Mouse (Mus musculus) hindbrain, embryonic 10.5 days (tissue): ENCODE results near the gene Lrrk2. TPM values are rescaled to one million over a fixed set of nuclear protein-coding genes. Genes with fewer than 3 reads are reported as not detected.

Experiments
- DNase-seq: peaks from one replicate; pipeline ENCODE4 v3.0.0-alpha.2; 2017; ENCODE audit warnings: low spot score
- H3K27ac ChIP-seq: fragments of 300-500 bp; sonication (generic); 2 replicates; pipeline ENCODE4 v1.5.1; 2016; ENCODE audit warnings: mild to moderate bottlenecking, moderate library complexity
- H3K27me3 ChIP-seq: fragments of 300-500 bp; sonication (generic); 2 replicates; pipeline ENCODE4 v1.6.1; 2016; ENCODE audit warnings: mild to moderate bottlenecking; ENCODE audit not compliant: poor library complexity, insufficient read depth, severe bottlenecking
- H3K36me3 ChIP-seq: fragments of 300-500 bp; sonication (generic); 2 replicates; pipeline ENCODE4 v1.6.1; 2016; ENCODE audit warnings: mild to moderate bottlenecking, moderate library complexity
- H3K4me1 ChIP-seq: fragments of 300-500 bp; sonication (generic); replicated peaks from 2 replicates; pipeline ENCODE4 v1.6.1; 2016; ENCODE audit warnings: mild to moderate bottlenecking
- H3K4me3 ChIP-seq: fragments of 300-500 bp; sonication (generic); 2 replicates; pipeline ENCODE4 v1.5.1; 2016; ENCODE audit warnings: mild to moderate bottlenecking, moderate library complexity
- H3K9me3 ChIP-seq: fragments of 300-500 bp; sonication (generic); 2 replicates; pipeline ENCODE4 v1.6.1; 2016; ENCODE audit warnings: mild to moderate bottlenecking, moderate library complexity
- WGBS: fragments of 180-500 bp; shearing (Covaris S2); methylation state at CpG from one replicate; pipeline ENCODE4 v1.1.7; 2016; 5-methylcytosine and 5-hydroxymethylcytosine counted together
- polyA plus RNA-seq: library from polyadenylated mRNA; unstranded; fragments of >200 nt; fragmentation: Nextera tagmentation; extraction: Ambion mirVana; gene quantifications from 2 replicates; pipeline ENCODE4 v1.2.1, GENCODE M21; 2016

Gene Lrrk2
- polyA plus RNA-seq, 1 experiment from 2014 or later, result 1.7 TPM

DNA sequence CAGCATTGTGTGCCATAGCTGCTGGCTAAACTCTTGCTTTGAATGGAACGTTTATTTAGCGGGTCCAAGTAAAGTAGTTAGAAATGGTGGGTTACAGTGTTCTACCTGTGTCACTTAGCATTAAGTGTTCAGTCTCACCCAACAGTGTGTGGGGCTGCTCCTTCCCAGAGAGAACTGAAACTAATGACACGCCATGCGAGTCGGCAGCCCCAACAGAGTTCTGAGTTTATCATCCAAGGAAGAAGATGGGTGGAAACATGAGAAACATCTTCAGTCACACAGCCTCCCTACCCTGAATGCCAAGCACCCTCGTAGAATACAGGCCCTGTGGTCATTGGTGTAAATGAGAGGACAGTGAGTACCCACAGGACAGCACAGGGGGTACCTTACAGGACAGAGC lies 14.7 kb upstream of the Lrrk2 start:
- no peaks in the 10 kb centered on the region for H3K27me3 ChIP-seq
- peaks cover 4% of the 10 kb centered on the region; the same call in 1 of the 2 replicates for H3K9me3 ChIP-seq
- no peaks in the 10 kb centered on the region for H3K4me1 ChIP-seq
- no peak for DNase-seq
- H3K36me3 ChIP-seq, result no peaks in the 10 kb centered on the region
- H3K4me3 ChIP-seq, result no peak overlapping the region
- H3K27ac ChIP-seq, result no peak overlapping the region
- WGBS, result 89% methylated on average over 6 of the region's 6 CpGs

DNA sequence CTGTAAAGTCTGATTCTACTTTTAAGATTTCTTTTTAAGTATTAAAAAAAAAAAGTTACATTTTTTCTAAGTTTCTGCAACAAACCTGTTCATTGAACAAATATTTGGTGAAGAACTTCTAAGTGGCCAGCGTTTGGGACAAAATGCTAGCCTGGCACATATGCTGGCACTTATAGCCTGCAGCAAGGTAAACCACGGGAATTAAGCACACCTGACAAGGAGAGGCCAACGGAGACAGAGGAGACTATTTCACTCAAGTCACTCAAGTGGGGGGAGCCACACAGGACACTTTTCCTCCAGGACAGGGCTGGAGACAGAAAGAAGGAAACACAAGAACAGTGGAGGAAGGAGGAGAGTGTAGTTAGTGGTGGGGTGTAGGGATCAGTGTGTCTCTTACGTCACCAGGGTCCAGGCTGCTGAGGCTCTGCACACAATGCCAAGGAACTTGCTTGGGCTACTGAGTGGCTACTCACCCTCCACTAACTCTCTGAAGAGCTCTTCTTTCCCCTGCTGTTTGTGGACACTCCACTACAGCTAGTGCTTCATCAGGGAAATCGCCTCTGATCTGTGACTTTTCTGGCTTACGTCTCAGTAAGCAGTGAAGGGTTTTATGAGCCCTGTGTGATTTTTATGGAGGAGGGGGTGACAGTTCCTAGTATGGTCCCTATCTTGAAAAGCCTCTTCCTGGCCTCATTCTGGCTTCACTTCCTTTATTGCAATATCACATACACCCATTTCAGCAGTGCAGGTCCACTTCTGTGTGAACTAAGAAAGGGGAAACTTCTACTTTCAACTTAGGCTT lies 12.5 kb upstream of the Lrrk2 start:
- H3K4me1 ChIP-seq, result no peaks in the 10 kb centered on the region
- 90% methylated on average over 6 of the region's 6 CpGs for WGBS
- DNase-seq, result no peak

DNA sequence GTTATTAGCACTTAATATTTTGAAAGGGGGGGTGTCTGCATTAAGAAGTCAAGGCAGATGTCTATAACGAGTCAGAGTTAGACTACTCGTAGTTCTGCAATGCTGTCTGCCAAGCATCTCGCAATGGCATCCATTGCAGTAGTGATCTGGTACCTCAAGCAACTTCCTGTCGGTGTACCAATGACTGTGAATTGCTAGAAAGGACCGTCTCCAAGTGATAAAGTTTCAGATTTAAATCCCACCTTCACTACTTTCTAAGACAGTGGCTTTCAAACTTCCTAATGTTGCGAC lies 12.0 kb upstream of the Lrrk2 start:
- H3K9me3 ChIP-seq, result no peaks in the 10 kb centered on the region
- 88% methylated on average over 6 of the region's 6 CpGs for WGBS
- no peak overlapping the region for H3K4me3 ChIP-seq
- no peaks in the 10 kb centered on the region for H3K27me3 ChIP-seq
- no peak overlapping the region for H3K27ac ChIP-seq
- H3K36me3 ChIP-seq, result no peaks in the 10 kb centered on the region
- no peaks in the 10 kb centered on the region for H3K4me1 ChIP-seq
- DNase-seq, result no peak

More for the DNA sequence above, 12.5 kb upstream of the Lrrk2 start:
- no peaks in the 10 kb centered on the region for H3K36me3 ChIP-seq
- no peaks in the 10 kb centered on the region for H3K27me3 ChIP-seq
- H3K27ac ChIP-seq, result no peak overlapping the region
- H3K9me3 ChIP-seq, result no peaks in the 10 kb centered on the region
- no peak overlapping the region for H3K4me3 ChIP-seq

DNA sequence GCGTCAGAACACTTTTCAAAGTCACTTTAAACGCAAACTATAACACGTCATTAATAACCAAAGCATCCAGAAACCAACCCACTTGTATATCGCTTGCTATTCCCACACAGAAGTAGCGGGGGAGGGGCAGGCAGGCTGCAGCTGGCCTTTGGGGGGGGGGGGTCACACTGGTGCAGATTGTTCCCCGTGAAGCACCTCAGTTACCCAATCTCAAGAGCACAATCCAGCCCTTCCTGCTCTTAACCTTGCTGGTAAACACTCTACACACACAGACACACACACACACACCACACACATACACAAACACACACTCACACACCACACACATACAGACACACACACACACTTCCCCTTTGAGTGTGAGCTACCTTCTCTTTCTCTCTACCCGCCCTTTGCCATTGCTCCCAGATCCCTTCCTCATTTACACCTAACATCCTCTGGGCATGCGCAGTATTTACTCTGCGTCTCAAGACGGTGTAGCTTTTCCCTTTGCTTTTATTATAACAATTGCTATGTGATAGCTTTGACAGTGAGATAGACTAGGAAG lies 8.3 kb upstream of the Lrrk2 start:
- no peak overlapping the region for H3K27ac ChIP-seq

DNA sequence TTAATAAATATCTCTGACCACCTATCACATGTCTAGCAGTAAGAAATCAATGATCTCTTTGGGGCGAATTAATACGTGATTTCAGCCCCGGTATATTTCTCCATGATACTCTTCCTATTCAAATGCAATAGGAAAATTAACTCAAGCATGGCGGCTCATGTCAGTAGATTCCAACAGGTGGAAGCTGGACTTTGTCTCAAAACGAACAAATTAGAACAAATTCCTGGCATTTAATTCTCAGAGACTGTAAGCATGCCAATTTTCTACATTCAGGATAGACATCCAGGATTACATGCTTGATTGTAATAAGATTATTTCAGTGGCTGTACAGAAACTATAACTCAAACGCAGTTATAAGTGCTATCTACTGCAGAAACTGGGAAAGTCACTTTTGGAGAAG lies 7.4 kb upstream of the Lrrk2 start:
- WGBS, result 92% methylated on average over 6 of the region's 6 CpGs
- Histone ChIP-seq H3K4me3 (no peak overlapping the region), H3K9me3 (no peaks in the 10 kb centered on the region), H3K4me1 (no peaks in the 10 kb centered on the region), H3K27me3 (no peaks in the 10 kb centered on the region), H3K27ac (no peak overlapping the region), H3K36me3 (no peaks in the 10 kb centered on the region)
- no peak for DNase-seq

More for the DNA sequence above, 8.3 kb upstream of the Lrrk2 start:
- Histone ChIP-seq H3K4me1 (no peaks in the 10 kb centered on the region), H3K27me3 (no peaks in the 10 kb centered on the region), H3K36me3 (no peaks in the 10 kb centered on the region), H3K4me3 (no peak overlapping the region), H3K9me3 (no peaks in the 10 kb centered on the region)
- 86% methylated on average over 10 of the region's 10 CpGs for WGBS
- no peak for DNase-seq

DNA sequence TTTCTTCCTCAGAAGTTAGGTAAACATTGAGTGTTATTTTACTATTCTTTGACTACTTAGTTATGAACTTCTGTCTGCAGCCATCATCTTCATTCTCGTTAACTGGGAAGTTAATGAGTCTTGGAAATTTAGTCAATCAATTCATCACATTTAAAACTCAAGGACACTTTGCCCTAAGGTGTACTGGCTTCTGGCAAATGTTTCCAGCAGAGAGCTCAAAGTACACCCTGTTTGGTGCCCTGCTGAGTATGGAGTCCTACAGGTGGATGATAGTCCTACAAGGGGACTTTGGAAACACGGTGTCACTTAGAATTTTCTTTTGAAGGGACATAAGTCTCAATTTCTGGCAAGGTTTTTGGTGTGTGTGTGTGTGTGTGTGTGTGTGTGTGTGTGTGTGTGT lies 1.8 kb upstream of the Lrrk2 start:
- Histone ChIP-seq H3K9me3 (no peaks in the 10 kb centered on the region), H3K27ac (no peak overlapping the region), H3K36me3 (no peaks in the 10 kb centered on the region), H3K4me3 (no peak overlapping the region), H3K4me1 (peaks cover 17% of the 10 kb centered on the region), H3K27me3 (peaks cover 14% of the 10 kb centered on the region; the same call in 1 of the 2 replicates)
- DNase-seq, result no peak
- 96% methylated on average over 2 of the region's 2 CpGs for WGBS

DNA sequence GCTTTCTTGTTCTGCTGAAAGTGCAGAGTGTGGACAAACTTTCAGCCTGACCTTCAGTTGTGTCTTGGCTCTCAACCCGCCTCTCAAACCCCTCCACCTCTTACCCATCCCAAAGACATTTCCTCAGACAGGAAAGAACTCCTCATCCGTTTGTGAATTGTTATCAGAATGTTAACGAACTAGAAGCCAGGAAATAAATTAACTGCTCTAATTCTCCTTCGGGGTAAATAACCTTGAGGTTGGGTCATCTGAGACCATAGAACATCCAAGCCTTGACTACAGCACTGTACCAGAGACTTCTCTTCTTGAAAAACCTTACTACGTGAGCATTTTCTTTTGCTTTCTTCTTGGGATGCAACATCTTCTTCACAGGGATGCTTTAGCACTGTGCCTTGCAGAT lies 988 bp upstream of the Lrrk2 start:
- H3K9me3 ChIP-seq, result no peaks in the 10 kb centered on the region
- peaks cover 14% of the 10 kb centered on the region; the same call in 1 of the 2 replicates for H3K27me3 ChIP-seq
- DNase-seq, result no peak
- H3K4me1 ChIP-seq, result peaks cover 17% of the 10 kb centered on the region
- WGBS, result 81% methylated on average over 5 of the region's 5 CpGs
- H3K36me3 ChIP-seq, result no peaks in the 10 kb centered on the region
- H3K4me3 ChIP-seq, result no peak overlapping the region
- H3K27ac ChIP-seq, result peak overlapping the region; percentile 88; the same call in 1 of the 2 replicates

DNA sequence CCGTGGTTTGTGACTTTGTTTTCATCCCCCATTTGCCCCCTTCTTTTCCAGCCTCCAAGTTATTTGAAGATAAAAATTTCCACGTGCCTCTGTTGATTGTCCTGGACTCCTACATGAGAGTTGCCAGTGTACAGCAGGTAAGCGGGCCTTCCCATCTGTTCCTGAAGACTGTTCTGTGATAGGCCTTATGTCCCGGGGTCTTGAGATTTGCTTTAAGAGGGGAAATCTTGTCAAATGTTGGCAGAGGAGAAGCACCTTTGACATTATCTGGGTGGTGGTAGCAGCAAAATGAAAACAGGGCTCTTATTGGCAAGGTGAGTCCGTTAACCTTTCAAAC lies 562 bp downstream of the Lrrk2 start:
- 47% methylated on average over 5 of the region's 5 CpGs for WGBS

DNA sequence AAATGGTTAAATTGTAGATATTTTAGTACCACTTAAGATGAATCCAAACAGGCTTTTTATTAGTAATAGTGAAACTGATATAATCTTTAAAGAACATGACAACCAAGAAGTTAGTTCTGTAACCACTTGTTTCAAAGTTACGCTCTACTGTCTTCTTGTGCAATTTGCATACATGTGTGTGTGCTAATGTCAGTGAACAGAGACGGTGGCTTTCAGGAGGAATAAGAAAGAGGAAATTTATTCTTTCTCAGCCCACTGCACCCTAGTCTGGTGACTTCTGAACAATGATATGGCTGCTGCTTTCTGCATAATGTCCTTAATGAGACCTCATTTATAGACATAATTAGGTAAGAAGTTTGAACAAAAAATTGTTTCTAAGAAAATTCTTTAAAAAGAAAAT lies 7.1 kb downstream of the Lrrk2 start:
- no peaks in the 10 kb centered on the region for H3K4me1 ChIP-seq
- no peak for DNase-seq
- WGBS, result 86% methylated on average over 2 of the region's 2 CpGs

More for the DNA sequence above, 562 bp downstream of the Lrrk2 start:
- H3K27me3 ChIP-seq, result peaks cover 14% of the 10 kb centered on the region; the same call in 1 of the 2 replicates
- no peak for DNase-seq
- peaks cover 17% of the 10 kb centered on the region for H3K4me1 ChIP-seq
- H3K36me3 ChIP-seq, result no peaks in the 10 kb centered on the region
- peak overlapping the region; percentile 88 for H3K27ac ChIP-seq
- peak overlapping the region; percentile 57 for H3K4me3 ChIP-seq
- no peaks in the 10 kb centered on the region for H3K9me3 ChIP-seq

DNA sequence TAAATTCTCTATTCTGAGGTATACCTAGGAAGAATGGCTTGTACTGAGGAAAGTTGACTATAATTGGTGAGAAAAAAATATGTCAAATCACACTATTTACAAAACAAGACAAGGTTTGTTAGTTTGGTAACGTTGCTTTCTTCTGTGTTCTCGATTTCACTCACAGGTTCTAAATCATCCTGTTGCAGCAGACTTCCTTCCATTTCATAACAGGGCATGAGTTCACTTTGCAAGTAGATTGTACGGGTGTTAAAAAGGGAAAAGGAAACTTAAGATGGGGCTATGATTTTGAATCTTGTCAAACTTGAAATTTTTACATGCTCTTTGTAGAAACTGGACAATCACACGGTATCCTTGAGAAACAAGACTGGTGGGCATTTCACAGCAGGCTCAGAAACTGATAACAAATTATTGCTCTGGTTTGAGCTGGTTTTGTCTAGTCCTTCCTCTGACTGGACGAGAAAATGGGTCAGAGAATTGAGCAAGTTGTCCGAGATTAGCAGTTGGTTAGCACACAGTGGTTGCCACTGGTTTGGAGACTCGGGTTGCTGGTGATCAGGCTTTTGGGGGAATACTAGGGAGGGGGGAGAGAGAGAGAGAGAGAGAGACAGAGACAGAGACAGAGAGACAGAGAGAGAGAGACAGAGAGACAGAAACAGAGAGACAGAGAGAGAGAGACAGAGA lies 13.0 kb downstream of the Lrrk2 start:
- Histone ChIP-seq H3K9me3 (no peaks in the 10 kb centered on the region), H3K27ac (no peak overlapping the region), H3K36me3 (no peaks in the 10 kb centered on the region), H3K4me3 (no peak overlapping the region), H3K4me1 (no peaks in the 10 kb centered on the region), H3K27me3 (no peaks in the 10 kb centered on the region)
- DNase-seq, result no peak
- 89% methylated on average over 7 of the region's 7 CpGs for WGBS

More for the DNA sequence above, 7.1 kb downstream of the Lrrk2 start:
- Histone ChIP-seq H3K27me3 (no peaks in the 10 kb centered on the region), H3K36me3 (no peaks in the 10 kb centered on the region), H3K27ac (no peak overlapping the region), H3K4me3 (no peak overlapping the region), H3K9me3 (no peaks in the 10 kb centered on the region)

DNA sequence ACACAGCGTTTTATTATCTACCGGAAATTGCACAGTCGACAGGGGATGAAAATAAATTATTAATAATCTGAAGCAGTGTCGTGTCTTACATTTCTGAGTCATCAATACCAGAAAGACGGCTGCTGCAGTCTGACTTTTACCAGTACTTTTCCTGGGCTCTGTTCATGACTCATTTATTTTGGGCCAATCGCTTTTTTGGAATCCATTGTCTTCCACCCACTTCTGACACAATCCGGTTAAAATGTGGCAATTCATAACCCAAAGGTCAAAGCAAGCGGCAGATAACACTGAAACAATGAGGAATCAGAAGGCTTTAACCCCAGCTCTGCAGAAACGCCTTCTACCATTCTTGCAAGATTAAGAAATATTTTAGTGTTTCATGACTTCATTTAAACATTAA lies 17.7 kb downstream of the Lrrk2 start:
- no peak for DNase-seq
- no peak overlapping the region for H3K4me3 ChIP-seq
- no peaks in the 10 kb centered on the region for H3K36me3 ChIP-seq
- no peaks in the 10 kb centered on the region for H3K4me1 ChIP-seq
- no peak overlapping the region for H3K27ac ChIP-seq
- 89% methylated on average over 9 of the region's 9 CpGs for WGBS
- no peaks in the 10 kb centered on the region for H3K27me3 ChIP-seq
- no peaks in the 10 kb centered on the region for H3K9me3 ChIP-seq

DNA sequence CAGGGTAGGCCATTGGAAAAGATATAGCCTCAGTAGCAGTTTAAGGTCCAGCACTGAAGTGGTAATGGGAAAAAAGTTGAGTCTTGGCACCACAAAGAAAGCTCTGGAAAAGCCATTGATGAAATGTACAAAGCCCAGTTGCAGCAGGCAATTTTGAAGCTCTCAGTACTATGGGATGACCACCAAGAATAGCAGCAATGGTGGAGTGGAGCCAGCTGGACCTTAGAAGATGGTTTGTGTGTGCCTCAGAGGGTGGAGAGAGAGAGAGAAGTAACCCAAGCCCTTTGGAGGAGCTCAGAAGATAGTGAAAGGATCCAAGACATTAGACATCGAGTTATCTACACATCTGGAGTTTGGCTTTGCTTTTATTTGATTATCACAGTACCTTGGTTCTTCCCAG lies 20.1 kb downstream of the Lrrk2 start:
- Histone ChIP-seq H3K9me3 (no peaks in the 10 kb centered on the region), H3K36me3 (no peaks in the 10 kb centered on the region), H3K4me3 (no peak overlapping the region), H3K27ac (no peak overlapping the region), H3K27me3 (no peaks in the 10 kb centered on the region), H3K4me1 (no peaks in the 10 kb centered on the region)
- no peak for DNase-seq
- WGBS, result 85% methylated on average over 1 of the region's 1 CpGs

DNA sequence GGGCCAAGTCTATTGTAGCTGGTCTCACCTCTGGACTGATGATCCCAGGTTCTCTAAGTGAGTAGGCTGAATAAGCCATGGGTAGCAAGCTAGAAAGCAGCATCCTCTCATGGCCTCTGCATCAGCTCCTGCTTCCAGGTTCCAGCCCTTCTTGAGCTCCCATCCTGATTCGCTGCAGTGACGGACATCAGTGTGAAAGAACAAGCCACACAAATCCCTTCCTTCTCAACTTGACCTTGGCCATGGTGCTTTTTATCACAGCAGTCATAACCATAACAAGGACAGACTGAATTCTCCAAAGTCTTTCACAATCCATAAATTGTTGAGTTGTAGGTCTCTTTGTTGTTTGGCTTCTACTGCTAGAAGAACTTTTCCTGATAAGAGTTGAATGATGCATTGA lies 20.9 kb downstream of the Lrrk2 start:
- 92% methylated on average over 2 of the region's 2 CpGs for WGBS
- no peak overlapping the region for H3K4me3 ChIP-seq

More for the DNA sequence above, 20.9 kb downstream of the Lrrk2 start:
- Histone ChIP-seq H3K36me3 (no peaks in the 10 kb centered on the region), H3K4me1 (no peaks in the 10 kb centered on the region), H3K9me3 (no peaks in the 10 kb centered on the region), H3K27me3 (no peaks in the 10 kb centered on the region), H3K27ac (no peak overlapping the region)
- DNase-seq, result no peak
